Mouse (Mus musculus): ENCODE measurements around the gene Zfp652. TPM values are rescaled to one million over a fixed set of nuclear protein-coding genes. Genes with fewer than 3 reads are reported as not detected.
A peak's percentile ranks its signal among the peaks of the same experiment; 100 is the strongest.

Gene Zfp652
- total RNA-seq, 2 experiments from 2014 or later: 49.2 to 53.4 TPM

GRCm38 (mm10) chr11:95805010-95805409 lies 92.5 kb downstream of the Zfp652 start:
- DNase-seq (ENCODE audit: low spot score in 2 of 2): no peak

- no peak for DNase-seq (ENCODE audit: low spot score in 2 of 2)
These were observed 93.1 kb downstream of the Zfp652 start for GRCm38 (mm10) chr11:95805527-95805926.

- no peak for DNase-seq (ENCODE audit: low spot score in 2 of 2)
These were observed 95.4 kb downstream of the Zfp652 start for GRCm38 (mm10) chr11:95807884-95808283.

- DNase-seq (ENCODE audit: low spot score in 2 of 2): no peak
These were observed 96.1 kb downstream of the Zfp652 start for GRCm38 (mm10) chr11:95808448-95809011.

- DNase-seq (ENCODE audit: low spot score in 2 of 2): no peak
These were observed 97.1 kb downstream of the Zfp652 start for GRCm38 (mm10) chr11:95809603-95810002.

- DNase-seq (ENCODE audit: low spot score in 2 of 2): no peak
These were observed 98.4 kb downstream of the Zfp652 start for GRCm38 (mm10) chr11:95810828-95811227.

- DNase-seq (ENCODE audit: low spot score in 2 of 2): no peak
These were observed 99.3 kb downstream of the Zfp652 start for GRCm38 (mm10) chr11:95811741-95812140.

GRCm38 (mm10) chr11:95812224-95812623 lies 99.8 kb downstream of the Zfp652 start:
- no peak for DNase-seq (ENCODE audit: low spot score in 2 of 2)

- DNase-seq (ENCODE audit: low spot score in 2 of 2): no peak
These were observed 101.6 kb downstream of the Zfp652 start for GRCm38 (mm10) chr11:95814101-95814500.

- DNase-seq (ENCODE audit: low spot score in 2 of 2): peak in 1 of 2 experiments; percentile 8
These were observed 102.4 kb downstream of the Zfp652 start for GRCm38 (mm10) chr11:95814857-95815256.

GRCm38 (mm10) chr11:95815412-95815811 lies 102.9 kb downstream of the Zfp652 start:
- no peak for DNase-seq (ENCODE audit: low spot score in 2 of 2)

- no peak for DNase-seq (ENCODE audit: low spot score in 2 of 2)
These were observed 106.7 kb downstream of the Zfp652 start for GRCm38 (mm10) chr11:95819138-95819537.

GRCm38 (mm10) chr11:95821511-95821910 lies 109.0 kb downstream of the Zfp652 start:
- no peak for DNase-seq (ENCODE audit: low spot score in 2 of 2)

- no peak for DNase-seq (ENCODE audit: low spot score in 2 of 2)
These were observed 110.0 kb downstream of the Zfp652 start for GRCm38 (mm10) chr11:95822437-95822836.

GRCm38 (mm10) chr11:95824071-95824876 lies 111.8 kb downstream of the Zfp652 start, which contains the start of gene Phospho1:
Phospho1 (plus strand) TSS chr11:95824499.
- peak; percentile 89 to 91 for DNase-seq (ENCODE audit: low spot score in 2 of 2)

- peak; percentile 39 to 62 for DNase-seq (ENCODE audit: low spot score in 2 of 2)
These were observed 112.4 kb downstream of the Zfp652 start for GRCm38 (mm10) chr11:95824877-95825243.

GRCm38 (mm10) chr11:95825625-95826024 lies 113.2 kb downstream of the Zfp652 start:
- DNase-seq (ENCODE audit: low spot score in 2 of 2): no peak

- DNase-seq (ENCODE audit: low spot score in 2 of 2): no peak
These were observed 114.1 kb downstream of the Zfp652 start for GRCm38 (mm10) chr11:95826317-95827167.

GRCm38 (mm10) chr11:95827168-95827447 lies 114.6 kb downstream of the Zfp652 start:
- DNase-seq (ENCODE audit: low spot score in 2 of 2): no peak

- peak in 1 of 2 experiments; percentile 64 for DNase-seq (ENCODE audit: low spot score in 2 of 2)
These were observed 115.1 kb downstream of the Zfp652 start for GRCm38 (mm10) chr11:95827464-95828085.

- no peak for DNase-seq (ENCODE audit: low spot score in 2 of 2)
These were observed 115.9 kb downstream of the Zfp652 start for GRCm38 (mm10) chr11:95828181-95828964.

Data from gastrocnemius, postnatal 4 days (tissue).